12 mouse cellular contexts compared by ENCODE assay signal in genomic region chr4:142441045-142441444, GRCm38 (mm10).
DNase-seq lines count a peak whose midpoint lies in the region; ATAC-seq and TF ChIP-seq lines count a peak whose summit lies in the region.
"Had no signal": no experiment of that assay in that cellular context is flagged by ENCODE, and none has a peak within 500 bp of the region (broad histone marks: within the 10 kb centered on the region; RNA-seq: fewer than 3 reads in every experiment).

No protein-coding gene starts in this region.

- no peak for ATAC-seq in intestine, embryonic 15.5 days
- no peak for ATAC-seq in cerebellum, adult (ENCODE audit: insufficient number of reproducible peaks, low FRiP score, low TSS enrichment)

- H3K4me2 ChIP-seq in intestine, embryonic 15.5 days (replicated peaks) = no peak overlapping the region
- H3K4me2 ChIP-seq: liver, embryonic 13.5 days; stomach, embryonic 15.5 days had no signal

- H3K9me3 ChIP-seq in intestine, embryonic 15.5 days = no peaks in the 10 kb centered on the region
- H3K9me3 ChIP-seq: liver, embryonic 13.5 days; stomach, embryonic 15.5 days had no signal

- peaks cover 8% of the 10 kb centered on the region; the same call in 1 of the 2 replicates for H3K4me1 ChIP-seq in intestine, embryonic 15.5 days (replicated peaks)
- H3K4me1 ChIP-seq: liver, embryonic 13.5 days; stomach, embryonic 15.5 days had no signal

- H3K9ac ChIP-seq in intestine, embryonic 15.5 days = no peak overlapping the region
- H3K9ac ChIP-seq: liver, embryonic 13.5 days; stomach, embryonic 15.5 days had no signal

- no peak overlapping the region for H3K4me3 ChIP-seq in intestine, embryonic 15.5 days (replicated peaks)
- H3K4me3 ChIP-seq: liver, embryonic 13.5 days; stomach, embryonic 15.5 days had no signal

- H3K36me3 ChIP-seq in intestine, embryonic 15.5 days = no peaks in the 10 kb centered on the region
- H3K36me3 ChIP-seq: liver, embryonic 13.5 days; stomach, embryonic 15.5 days had no signal

- no peak overlapping the region for H3K27ac ChIP-seq in intestine, embryonic 15.5 days
- H3K27ac ChIP-seq: kidney, postnatal 0 days; liver, embryonic 13.5 days; stomach, embryonic 15.5 days had no signal

- TF ChIP-seq POLR2A in brain, embryonic 14.5 days (IDR thresholded peaks at IDR 0.05; ENCODE audit: borderline replicate concordance, extremely low read depth, insufficient read depth, insufficient read length, poor library complexity, severe bottlenecking) = no peak

- no peaks in the 10 kb centered on the region for H3K27me3 ChIP-seq in intestine, embryonic 15.5 days (replicated peaks)
- H3K27me3 ChIP-seq: liver, embryonic 13.5 days; stomach, embryonic 15.5 days had no signal

- WGBS in intestine, embryonic 15.5 days = 79% methylated on average over 11 of the region's 11 CpGs

- no peak for TF ChIP-seq CTCF in brain, embryonic 14.5 days (IDR thresholded peaks at IDR 0.05; ENCODE audit: borderline replicate concordance, extremely low read depth, insufficient read depth, insufficient read length)

- DNase-seq in kidney, postnatal 10 days = peak; percentile 13
- DNase-seq in kidney, adult 8-10 months = no peak
- DNase-seq in adrenal gland, adult 2 months = peak; percentile 65
- DNase-seq in brain, embryonic 14.5 days (ENCODE audit: low read depth) = peak; percentile 37
- peak; percentile 16 for DNase-seq in ovary, postnatal 10 days (ENCODE audit: low spot score)
- DNase-seq: cerebellum, adult 9-11 months; layer of hippocampus, adult 9-11 months; liver, embryonic 13.5 days had no signal

Comparison
In these comparisons a context has a peak if more than half of its experiments do, and no peak if none do; other contexts are left out.
1. DNase-seq: peak in kidney, postnatal 10 days (single experiment), adrenal gland, adult 2 months (single experiment), brain, embryonic 14.5 days (single experiment) and ovary, postnatal 10 days (single experiment); none in kidney, adult 8-10 months (0 of 2).